ENCODE assay signal across 24 mouse cellular contexts in genomic region chr7:127927726-127928125, GRCm38 (mm10). TPM values are rescaled to one million over a fixed set of nuclear protein-coding genes. Genes with fewer than 3 reads are reported as not detected.
DNase-seq lines count a peak whose midpoint lies in the region; ATAC-seq lines count a peak whose summit lies in the region.
"Had no signal": no experiment of that assay in that cellular context is flagged by ENCODE, and none has a peak within 500 bp of the region (broad histone marks: within the 10 kb centered on the region; RNA-seq: fewer than 3 reads in every experiment).

No protein-coding gene starts in this region.

- H3K9me3 ChIP-seq in lung, embryonic 15.5 days, result no peaks in the 10 kb centered on the region
- H3K9me3 ChIP-seq in kidney, embryonic 16.5 days (ENCODE audit: low read length), result no peaks in the 10 kb centered on the region
- H3K9me3 ChIP-seq in stomach, embryonic 16.5 days (replicated peaks; ENCODE audit: control insufficient read depth, low read length), result no peaks in the 10 kb centered on the region
- H3K9me3 ChIP-seq: heart, embryonic 13.5 days; limb, embryonic 12.5 days; liver, embryonic 13.5 days; midbrain, embryonic 12.5 days had no signal

- peaks cover 69% of the 10 kb centered on the region for H3K4me1 ChIP-seq in lung, embryonic 15.5 days
- peaks cover 59% of the 10 kb centered on the region for H3K4me1 ChIP-seq in kidney, embryonic 16.5 days (ENCODE audit: insufficient read depth, low read length)
- H3K4me1 ChIP-seq in stomach, embryonic 16.5 days (ENCODE audit: control insufficient read depth, insufficient read depth, low read length), result peaks cover 12% of the 10 kb centered on the region

- ATAC-seq in lung, embryonic 15.5 days (ENCODE audit: borderline replicate concordance, extremely low read depth, low FRiP score, low TSS enrichment), result no peak
- no peak for ATAC-seq in kidney, embryonic 16.5 days (ENCODE audit: low FRiP score, low TSS enrichment)
- no peak for ATAC-seq in stomach, embryonic 16.5 days (ENCODE audit: insufficient read depth, low FRiP score)
- ATAC-seq: forebrain, embryonic 14.5 days; hindbrain, embryonic 16.5 days had no signal

- peak overlapping the region; percentile 49 for H3K4me3 ChIP-seq in lung, embryonic 15.5 days
- H3K4me3 ChIP-seq in kidney, embryonic 16.5 days (ENCODE audit: low read length), result peak overlapping the region; percentile 53
- H3K4me3 ChIP-seq in stomach, embryonic 16.5 days (replicated peaks; ENCODE audit: low read length), result peak overlapping the region; percentile 59
- H3K4me3 ChIP-seq: heart, embryonic 13.5 days; limb, embryonic 12.5 days; midbrain, embryonic 12.5 days had no signal

- H3K9ac ChIP-seq in lung, embryonic 15.5 days, result peak overlapping the region; percentile 29; the same call in 1 of the 2 replicates
- H3K9ac ChIP-seq in kidney, embryonic 16.5 days (replicated peaks; ENCODE audit: low read length), result peak overlapping the region; percentile 67
- H3K9ac ChIP-seq in stomach, embryonic 16.5 days (ENCODE audit: low read length), result peak overlapping the region; percentile 75; the same call in 1 of the 2 replicates
- H3K9ac ChIP-seq: heart, embryonic 13.5 days; limb, embryonic 12.5 days; liver, embryonic 13.5 days; midbrain, embryonic 12.5 days had no signal

- WGBS in lung, embryonic 15.5 days, result 77% methylated on average over 11 of the region's 11 CpGs
- 77% methylated on average over 11 of the region's 11 CpGs for WGBS in kidney, embryonic 16.5 days
- 83% methylated on average over 11 of the region's 11 CpGs for WGBS in stomach, embryonic 16.5 days

- H3K27ac ChIP-seq in lung, embryonic 15.5 days, result peak overlapping the region; percentile 96
- H3K27ac ChIP-seq in kidney, embryonic 16.5 days (ENCODE audit: low read length), result peak overlapping the region; percentile 97
- peak overlapping the region; percentile 56 for H3K27ac ChIP-seq in stomach, embryonic 16.5 days (ENCODE audit: low read length)
- H3K27ac ChIP-seq: heart, embryonic 13.5 days; limb, embryonic 12.5 days; midbrain, embryonic 12.5 days had no signal

- intact Hi-C loops in heart, postnatal 10 days (cut with DNase I), result no loop called here

- peaks cover 30% of the 10 kb centered on the region for H3K36me3 ChIP-seq in lung, embryonic 15.5 days
- H3K36me3 ChIP-seq in kidney, embryonic 16.5 days (ENCODE audit: insufficient read depth, low read length), result peaks cover 22% of the 10 kb centered on the region
- H3K36me3 ChIP-seq in stomach, embryonic 16.5 days (ENCODE audit: control insufficient read depth, insufficient read depth, low read length), result peaks cover 6% of the 10 kb centered on the region

- H3K27me3 ChIP-seq in lung, embryonic 15.5 days, result peaks cover 20% of the 10 kb centered on the region
- H3K27me3 ChIP-seq in kidney, embryonic 16.5 days (ENCODE audit: insufficient read depth, low read length), result no peaks in the 10 kb centered on the region
- no peaks in the 10 kb centered on the region for H3K27me3 ChIP-seq in stomach, embryonic 16.5 days (ENCODE audit: control insufficient read depth, insufficient read depth, low read length)
- H3K27me3 ChIP-seq: liver, embryonic 13.5 days had no signal

- peak; percentile 54 for DNase-seq in kidney, adult 18-20 months
- no peak for DNase-seq in kidney, adult 8-10 months
- no peak for DNase-seq in lung, postnatal 4 days
- no peak for DNase-seq in heart, postnatal 10 days
- DNase-seq: adrenal gland, adult 8-10 months; cerebellum, postnatal 10 days; embryo, embryonic 11 days; gastrocnemius, postnatal 14 days; heart, adult 18-20 months; heart, postnatal 4 days; liver, embryonic 13.5 days; retina, postnatal 1 day; right cerebral cortex, postnatal 4 days; thymus, postnatal 36 days had no signal

- H3K4me2 ChIP-seq in lung, embryonic 15.5 days, result peak overlapping the region; percentile 50
- H3K4me2 ChIP-seq in kidney, embryonic 16.5 days (replicated peaks; ENCODE audit: low read depth, low read length), result peak overlapping the region; percentile 52
- H3K4me2 ChIP-seq in stomach, embryonic 16.5 days (ENCODE audit: low read depth, low read length), result peak overlapping the region; percentile 43
- H3K4me2 ChIP-seq: heart, embryonic 13.5 days; limb, embryonic 12.5 days; liver, embryonic 13.5 days; midbrain, embryonic 12.5 days had no signal

RNA-seq across cellular contexts. Expression of gene Prss8, which starts 2.2 kb away (rescaled TPM):
- polyA plus RNA-seq in lung, embryonic 15.5 days (2015; fragmentation: Nextera tagmentation; extraction: Ambion mirVana), result 80.0 and 84.5 TPM in 2 replicates
- 93.2 and 98.7 TPM in 2 replicates for polyA plus RNA-seq in kidney, embryonic 16.5 days (2015; fragmentation: Nextera tagmentation; extraction: Ambion mirVana)
- polyA plus RNA-seq in stomach, embryonic 16.5 days (2015; fragmentation: Nextera tagmentation; extraction: Ambion mirVana), result 63.8 and 78.8 TPM in 2 replicates
- total RNA-seq in heart, postnatal 10 days (2021), result not detected
- total RNA-seq: gastrocnemius, postnatal 14 days; heart, postnatal 4 days; megakaryocyte progenitor cell, adult 5-6 weeks; monocyte, adult 5-6 weeks had no signal

RNA-seq across cellular contexts. Expression of gene Kat8, which starts 15.4 kb away (rescaled TPM):
- 39.5 and 44.3 TPM in 2 replicates for polyA plus RNA-seq in lung, embryonic 15.5 days (2015; fragmentation: Nextera tagmentation; extraction: Ambion mirVana)
- polyA plus RNA-seq in kidney, embryonic 16.5 days (2015; fragmentation: Nextera tagmentation; extraction: Ambion mirVana), result 42.7 and 44.4 TPM in 2 replicates
- 27.6 and 29.2 TPM in 2 replicates for polyA plus RNA-seq in stomach, embryonic 16.5 days (2015; fragmentation: Nextera tagmentation; extraction: Ambion mirVana)
- 10 to 100 TPM; 12.7 to 14.6 TPM for total RNA-seq in heart, postnatal 10 days (2021)

RNA-seq across cellular contexts. Expression of gene Prss36, which starts 18.8 kb away (rescaled TPM):
- polyA plus RNA-seq in lung, embryonic 15.5 days (2015; fragmentation: Nextera tagmentation; extraction: Ambion mirVana), result 11.8 and 13.1 TPM in 2 replicates
- 15.2 TPM in 2 replicates for polyA plus RNA-seq in kidney, embryonic 16.5 days (2015; fragmentation: Nextera tagmentation; extraction: Ambion mirVana)
- 10.7 and 11.7 TPM in 2 replicates for polyA plus RNA-seq in stomach, embryonic 16.5 days (2015; fragmentation: Nextera tagmentation; extraction: Ambion mirVana)
- 1 to 10 TPM; 5.0 to 6.6 TPM for total RNA-seq in heart, postnatal 10 days (2021)
- total RNA-seq: monocyte, adult 5-6 weeks had no signal

RNA-seq across cellular contexts. Expression of gene Bckdk, which starts 23.8 kb away (rescaled TPM):
- 134 and 142 TPM in 2 replicates for polyA plus RNA-seq in lung, embryonic 15.5 days (2015; fragmentation: Nextera tagmentation; extraction: Ambion mirVana)
- polyA plus RNA-seq in kidney, embryonic 16.5 days (2015; fragmentation: Nextera tagmentation; extraction: Ambion mirVana), result 155 and 156 TPM in 2 replicates
- 134 and 148 TPM in 2 replicates for polyA plus RNA-seq in stomach, embryonic 16.5 days (2015; fragmentation: Nextera tagmentation; extraction: Ambion mirVana)
- total RNA-seq in heart, postnatal 10 days (2021), result 10 to 100 TPM; 96.6 to 98.5 TPM

RNA-seq across cellular contexts. Expression of gene Vkorc1, which starts 32.3 kb away (rescaled TPM):
- polyA plus RNA-seq in lung, embryonic 15.5 days (2015; fragmentation: Nextera tagmentation; extraction: Ambion mirVana), result 150 and 156 TPM in 2 replicates
- polyA plus RNA-seq in kidney, embryonic 16.5 days (2015; fragmentation: Nextera tagmentation; extraction: Ambion mirVana), result 163 and 168 TPM in 2 replicates
- 179 and 184 TPM in 2 replicates for polyA plus RNA-seq in stomach, embryonic 16.5 days (2015; fragmentation: Nextera tagmentation; extraction: Ambion mirVana)
- 10 to 100 TPM; 33.8 to 34.3 TPM for total RNA-seq in heart, postnatal 10 days (2021)
